Mouse (Mus musculus) liver, embryonic 13.5 days (tissue): ENCODE results near the gene Pcnt. TPM values are rescaled to one million over a fixed set of nuclear protein-coding genes. Genes with fewer than 3 reads are reported as not detected.

ENCODE experiments used
- polyA plus RNA-seq: library from polyadenylated mRNA; unstranded; fragments of >200 nt; fragmentation: Nextera tagmentation; extraction: Ambion mirVana; gene quantifications from 2 replicates; pipeline ENCODE4 v1.2.1, GENCODE M21; 2015

Gene Pcnt
- polyA plus RNA-seq, 1 experiment from 2014 or later, result 8.3 TPM

Other genes starting within 250 kb of the Pcnt start
- gene Prmt2, start 204.9 kb downstream of the Pcnt start, polyA plus RNA-seq, result 6.4 and 7.2 TPM in 2 replicates
- gene S100b, start 188.9 kb downstream of the Pcnt start, polyA plus RNA-seq, result not detected in 2 replicates
- 1.1 and 1.4 TPM in 2 replicates for gene Dip2a, start 97.5 kb downstream of the Pcnt start, polyA plus RNA-seq
- not detected in 2 replicates for gene AC141477.1, start 2.3 kb downstream of the Pcnt start, polyA plus RNA-seq
- gene 2610028H24Rik, start 6.3 kb upstream of the Pcnt start, polyA plus RNA-seq, result not detected in 2 replicates
- gene Mcm3ap, start 26.1 kb upstream of the Pcnt start, polyA plus RNA-seq, result 25.2 and 26.5 TPM in 2 replicates
- gene Ybey, start 26.3 kb upstream of the Pcnt start, polyA plus RNA-seq, result 3.3 and 4.2 TPM in 2 replicates
- gene Lss, start 88.8 kb upstream of the Pcnt start, polyA plus RNA-seq, result 40.5 and 49.3 TPM in 2 replicates
- gene Spatc1l, start 119.5 kb upstream of the Pcnt start, polyA plus RNA-seq, result not detected in 2 replicates
- 19.1 and 22.9 TPM in 2 replicates for gene Ftcd, start 132.9 kb upstream of the Pcnt start, polyA plus RNA-seq
- gene Col6a2, start 180.8 kb upstream of the Pcnt start, polyA plus RNA-seq, result 8.3 and 9.5 TPM in 2 replicates